Mouse (Mus musculus): ENCODE results near the gene Kcnma1.
A peak's percentile ranks its signal among the peaks of the same experiment; 100 is the strongest.

Gene Kcnma1

DNA sequence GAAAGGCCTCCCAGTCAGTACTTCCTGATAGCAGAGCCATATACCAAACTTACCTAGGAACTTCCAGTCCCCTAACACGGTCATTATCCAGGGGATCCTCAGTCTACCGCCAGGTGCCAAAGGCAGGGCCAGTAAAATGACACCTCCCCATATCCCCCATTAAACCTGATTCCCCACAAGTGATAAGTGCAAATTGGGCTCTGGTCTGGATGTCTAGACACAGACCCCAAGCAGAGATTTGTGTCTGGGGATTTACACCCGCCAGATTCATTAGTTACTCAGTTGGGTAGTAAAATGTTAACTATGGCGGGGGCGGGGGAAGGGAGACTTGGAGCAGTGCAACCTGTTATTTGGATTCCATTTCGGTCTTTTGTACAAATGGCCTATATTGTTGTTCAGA is 562.6 kb downstream of the Kcnma1 start:
- DNase-seq (ENCODE audit: low spot score in 2 of 2), result no peak

GRCm38 (mm10) chr14:23437467-23437866 is 576.8 kb downstream of the Kcnma1 start:
- DNase-seq (ENCODE audit: low spot score in 2 of 2), result no peak

- no peak for DNase-seq (ENCODE audit: low spot score in 2 of 2)
These were observed 578.4 kb downstream of the Kcnma1 start for GRCm38 (mm10) chr14:23435861-23436260.

DNA sequence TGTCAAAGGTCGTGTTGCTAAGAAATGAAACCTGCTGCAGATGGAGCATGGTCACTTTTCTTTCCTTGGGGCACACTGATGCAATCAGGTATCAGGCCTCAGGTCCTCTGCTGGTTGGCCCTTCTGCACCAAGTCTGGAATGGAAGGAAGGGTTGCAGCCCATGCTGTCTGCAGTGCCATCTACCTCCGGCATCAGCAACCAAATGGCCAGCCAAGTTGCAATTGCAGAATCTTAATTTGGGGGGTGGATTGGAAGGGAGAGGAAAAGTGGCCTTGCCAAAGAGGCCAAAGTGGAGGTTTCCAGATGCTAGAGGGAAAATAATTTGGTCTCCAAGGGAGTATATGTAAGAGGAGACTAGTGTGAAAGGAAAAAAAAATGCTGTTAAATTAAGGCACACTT is 584.3 kb downstream of the Kcnma1 start:
- DNase-seq (ENCODE audit: low spot score in 2 of 2), result no peak

- DNase-seq (ENCODE audit: low spot score in 2 of 2), result no peak
These were observed 585.2 kb downstream of the Kcnma1 start for GRCm38 (mm10) chr14:23429043-23429442.

DNA sequence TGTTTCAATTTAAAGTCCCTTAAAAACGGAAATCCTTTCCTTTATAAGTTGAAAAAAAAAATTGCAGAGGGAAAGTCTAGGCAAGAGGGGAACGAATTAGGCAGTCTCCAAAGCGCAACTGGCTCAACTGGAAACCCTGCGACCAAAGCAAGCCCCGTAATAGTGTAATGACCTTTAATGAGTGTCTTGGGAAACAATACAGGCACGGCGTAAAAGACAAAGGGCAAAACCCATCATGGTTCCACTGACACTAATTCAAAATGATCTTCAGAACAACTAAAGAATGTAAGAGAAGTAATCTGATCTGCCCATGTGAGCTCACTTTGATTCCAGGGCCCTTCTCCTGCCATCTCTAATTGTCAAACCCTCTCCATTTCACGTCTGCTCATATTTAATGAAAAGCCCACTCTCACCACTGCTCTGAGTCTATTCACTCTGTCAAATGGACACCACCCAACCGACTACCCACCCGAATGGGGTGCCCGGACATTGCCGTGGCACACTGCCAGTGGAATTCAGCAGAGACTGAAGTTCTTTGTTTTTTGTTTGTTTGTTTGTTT is 591.7 kb downstream of the Kcnma1 start:
- DNase-seq (ENCODE audit: low spot score in 2 of 2), result no peak

GRCm38 (mm10) chr14:23418955-23419354 is 595.3 kb downstream of the Kcnma1 start:
- DNase-seq (ENCODE audit: low spot score in 2 of 2), result no peak

- DNase-seq (ENCODE audit: low spot score in 2 of 2), result no peak
These were observed 607.2 kb downstream of the Kcnma1 start for GRCm38 (mm10) chr14:23407051-23407450.

GRCm38 (mm10) chr14:23400777-23401469 is 613.4 kb downstream of the Kcnma1 start:
- DNase-seq (ENCODE audit: low spot score in 2 of 2), result peak in 1 of 2 experiments; percentile 23

DNA sequence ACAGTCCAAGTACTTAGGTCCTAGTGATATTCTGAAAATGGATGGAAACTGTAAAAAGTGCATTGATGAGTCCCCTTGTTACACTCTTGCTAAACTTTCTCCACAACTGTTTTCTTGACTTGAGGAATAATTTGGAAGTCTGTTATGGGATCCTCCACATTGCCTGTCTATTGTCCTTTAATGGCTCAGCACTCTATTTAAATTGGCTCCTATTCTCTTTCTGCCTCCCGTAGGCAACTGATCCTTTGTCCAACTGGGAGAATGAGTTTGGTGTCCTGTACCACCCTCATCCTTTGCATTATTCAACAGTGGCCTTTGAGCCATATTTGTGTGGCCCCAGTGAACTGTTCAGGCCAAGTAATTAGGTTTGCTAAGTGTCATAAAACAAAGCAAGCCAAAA is 616.6 kb downstream of the Kcnma1 start:
- no peak for DNase-seq (ENCODE audit: low spot score in 2 of 2)

- DNase-seq (ENCODE audit: low spot score in 2 of 2), result no peak
These were observed 622.7 kb downstream of the Kcnma1 start for GRCm38 (mm10) chr14:23391566-23391965.

DNA sequence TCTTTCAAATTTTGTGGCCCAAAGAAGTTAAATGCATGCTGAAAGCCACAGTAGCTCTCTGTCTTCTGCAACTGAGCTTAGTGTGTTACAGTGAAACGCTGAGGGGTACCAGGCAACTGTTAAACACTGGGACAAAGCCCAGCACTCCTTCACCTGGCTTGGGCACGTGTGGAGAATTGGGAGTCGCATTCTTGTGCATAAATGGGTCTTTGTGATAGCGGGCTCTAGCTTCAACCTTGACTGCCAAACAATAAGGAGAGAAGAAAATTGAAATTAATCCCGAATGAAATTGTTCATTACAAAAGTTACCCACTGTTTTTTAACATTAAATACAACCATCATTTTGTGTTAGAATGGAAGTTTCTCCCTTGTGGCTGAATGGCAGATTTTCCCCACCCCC is 623.5 kb downstream of the Kcnma1 start:
- DNase-seq (ENCODE audit: low spot score in 2 of 2), result no peak

GRCm38 (mm10) chr14:23390161-23390560 is 624.1 kb downstream of the Kcnma1 start:
- DNase-seq (ENCODE audit: low spot score in 2 of 2), result no peak

DNA sequence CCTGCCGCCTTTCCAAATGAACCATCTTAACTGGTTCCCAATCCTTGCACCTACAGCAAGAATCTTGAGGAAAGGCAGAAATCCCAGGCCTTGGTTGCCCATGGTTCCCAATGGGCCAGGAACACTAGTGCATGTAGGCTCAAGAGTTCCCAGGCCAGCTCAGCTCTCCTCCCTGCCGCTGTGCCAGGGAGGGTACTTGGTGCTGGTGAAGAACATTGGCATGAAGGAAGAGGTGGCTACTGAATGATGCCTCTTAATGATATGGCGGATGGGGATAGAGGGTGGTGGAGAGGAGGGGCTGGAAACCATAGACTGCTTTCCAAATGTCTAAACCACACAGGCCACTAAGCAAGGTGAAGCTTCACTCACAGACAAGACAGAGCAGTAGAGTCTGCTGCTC is 627.5 kb downstream of the Kcnma1 start:
- no peak for DNase-seq (ENCODE audit: low spot score in 2 of 2)

GRCm38 (mm10) chr14:23385776-23386608 is 628.3 kb downstream of the Kcnma1 start:
- DNase-seq (ENCODE audit: low spot score in 2 of 2), result no peak

DNA sequence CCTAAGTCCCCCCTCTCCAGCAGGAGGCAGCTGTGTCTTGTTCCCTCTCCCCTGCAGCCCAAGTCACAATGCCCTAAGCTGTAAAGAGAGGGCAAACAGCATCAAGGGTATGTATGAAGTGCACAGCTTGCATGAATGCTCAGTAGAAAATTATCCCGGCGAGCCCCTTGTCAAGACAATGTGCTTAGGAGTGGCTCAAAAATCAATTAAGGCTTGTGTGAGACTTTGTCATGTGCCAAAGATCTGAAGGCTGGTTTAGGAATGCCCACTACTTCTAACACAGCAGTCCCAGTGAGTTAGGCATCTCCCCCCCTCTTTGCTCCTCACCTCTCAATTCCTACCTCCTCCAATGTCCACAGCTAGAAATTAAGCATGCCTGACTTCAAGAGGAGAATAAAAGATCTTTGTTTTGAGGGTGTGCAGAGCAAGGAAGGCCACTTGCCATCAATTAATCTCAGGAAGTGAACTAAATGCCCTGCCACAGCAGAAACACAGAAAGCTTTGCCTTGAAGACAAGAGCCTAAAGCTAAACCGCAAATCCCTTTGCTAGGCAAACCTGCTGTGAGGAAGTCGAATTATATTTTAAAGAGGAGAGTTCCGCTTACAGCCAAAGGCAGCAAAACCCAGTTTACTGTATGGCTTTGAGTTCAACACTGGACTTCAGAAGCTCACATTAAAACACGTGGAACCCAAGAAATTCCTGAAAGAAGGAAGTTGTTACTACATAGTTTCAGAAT is 635.8 kb downstream of the Kcnma1 start:
- DNase-seq (ENCODE audit: low spot score in 2 of 2), result no peak

DNA sequence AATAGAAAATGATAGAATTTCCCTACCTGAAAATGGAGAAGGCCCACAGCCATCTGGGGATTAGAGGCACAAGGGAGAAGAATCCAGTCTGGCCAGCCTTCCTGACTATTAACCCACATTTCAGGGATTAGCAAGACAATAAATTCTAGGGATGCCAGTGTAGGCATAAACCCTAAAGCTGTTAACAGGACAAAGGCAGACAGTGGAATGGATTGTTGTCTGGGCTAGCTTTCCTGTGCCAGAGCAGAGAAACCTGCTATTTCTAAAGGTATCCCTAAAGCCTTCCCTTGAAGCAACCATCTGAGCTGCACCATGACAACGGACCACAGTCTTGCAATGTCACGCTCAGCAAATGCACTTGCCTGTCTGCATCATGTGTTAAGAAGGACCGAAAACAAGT is 642.3 kb downstream of the Kcnma1 start:
- DNase-seq (ENCODE audit: low spot score in 2 of 2), result no peak

GRCm38 (mm10) chr14:23360491-23360995 is 653.7 kb downstream of the Kcnma1 start:
- DNase-seq (ENCODE audit: low spot score in 2 of 2), result no peak

DNA sequence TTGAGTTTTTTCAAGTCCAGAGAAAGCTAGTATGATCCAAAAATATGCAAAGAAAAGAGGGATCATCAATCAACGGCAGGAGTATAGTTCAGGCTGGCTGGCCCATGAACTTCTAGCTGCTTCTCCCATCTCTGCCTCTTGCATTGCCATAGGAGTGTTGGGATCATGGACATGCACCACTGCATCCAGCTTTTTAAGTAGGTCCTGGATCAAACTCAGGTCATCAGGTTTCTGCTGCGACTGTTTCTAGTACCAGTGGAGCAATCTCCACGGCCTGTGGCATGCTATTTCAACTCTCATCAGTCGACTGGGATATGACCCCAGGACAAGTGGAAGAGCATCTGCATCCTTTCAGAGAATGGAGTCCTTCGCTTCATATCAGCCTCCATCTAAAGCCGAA is 655.5 kb downstream of the Kcnma1 start:
- DNase-seq (ENCODE audit: low spot score in 2 of 2), result no peak

GRCm38 (mm10) chr14:23357529-23358278 is 656.6 kb downstream of the Kcnma1 start:
- no peak for DNase-seq (ENCODE audit: low spot score in 2 of 2)

GRCm38 (mm10) chr14:23326786-23327185 is 687.5 kb downstream of the Kcnma1 start:
- no peak for DNase-seq (ENCODE audit: low spot score in 2 of 2)

Measured in frontal cortex, postnatal 14 days (tissue).